Mouse (Mus musculus) urinary bladder, postnatal 14 days (tissue): ENCODE results near the gene Foxb2.
"Not testable (repeated sequence)": the region's sequence is repeated elsewhere in the genome, so short reads cannot be mapped to it uniquely, and the experiment has no call there.

ENCODE experiments used
- DNase-seq: peaks from one replicate; pipeline ENCODE4 v3.0.0; 2021; ENCODE audit warnings: low spot score

The Foxb2 gene

GRCm38 (mm10) chr19:16873221-16873861, at the start of gene Foxb2:
TSS of gene Foxb2 (minus strand) at chr19:16873805.
- DNase-seq: no peak

- DNase-seq: no peak
These were observed 37.9 kb upstream of the Foxb2 start for GRCm38 (mm10) chr19:16911507-16911906.

GRCm38 (mm10) chr19:16903106-16903505, 29.5 kb upstream of the Foxb2 start:
- DNase-seq: peak; percentile 23

- no peak for DNase-seq
These were observed 26.1 kb upstream of the Foxb2 start for GRCm38 (mm10) chr19:16899716-16900115.

- peak; percentile 36 for DNase-seq
These were observed 25.0 kb upstream of the Foxb2 start for GRCm38 (mm10) chr19:16898576-16898975.

GRCm38 (mm10) chr19:16876458-16876770, 2.8 kb upstream of the Foxb2 start:
- DNase-seq: no peak

- no peak for DNase-seq
These were observed 2.2 kb upstream of the Foxb2 start for GRCm38 (mm10) chr19:16875631-16876457.

- DNase-seq: no peak
These were observed 1.5 kb upstream of the Foxb2 start for GRCm38 (mm10) chr19:16874991-16875540.

GRCm38 (mm10) chr19:16873942-16874861, 597 bp upstream of the Foxb2 start:
- no peak for DNase-seq

GRCm38 (mm10) chr19:16872331-16873180, 1.0 kb downstream of the Foxb2 start:
- DNase-seq: no peak

GRCm38 (mm10) chr19:16871192-16871760, 2.3 kb downstream of the Foxb2 start:
- DNase-seq: no peak

GRCm38 (mm10) chr19:16870501-16871191, 3.0 kb downstream of the Foxb2 start:
- no peak for DNase-seq

GRCm38 (mm10) chr19:16868534-16868933, 5.1 kb downstream of the Foxb2 start:
- DNase-seq: peak; percentile 6

- DNase-seq: no peak
These were observed 15.0 kb downstream of the Foxb2 start for GRCm38 (mm10) chr19:16858646-16859045.

GRCm38 (mm10) chr19:16856752-16857151, 16.9 kb downstream of the Foxb2 start:
- DNase-seq: no peak

GRCm38 (mm10) chr19:16844091-16844490, 29.5 kb downstream of the Foxb2 start:
- DNase-seq: not testable (repeated sequence)

- no peak for DNase-seq
These were observed 31.9 kb downstream of the Foxb2 start for GRCm38 (mm10) chr19:16841516-16842249.

- DNase-seq: no peak
These were observed 32.6 kb downstream of the Foxb2 start for GRCm38 (mm10) chr19:16841001-16841400.

GRCm38 (mm10) chr19:16827657-16828056, 45.9 kb downstream of the Foxb2 start:
- DNase-seq: no peak

- no peak for DNase-seq
These were observed 48.4 kb downstream of the Foxb2 start for GRCm38 (mm10) chr19:16825228-16825627.
